Mouse (Mus musculus) testis, adult 2 months (tissue): ENCODE results near the gene U2surp.

Experiments used
- CTCF ChIP-seq: fragments of 200-500 bp; IDR thresholded peaks from 2 replicates; pipeline ENCODE4 v1.5.1; 2012; ENCODE audit warnings: low read depth, mild to moderate bottlenecking, inconsistent platforms, low read length, moderate library complexity; ENCODE audit not compliant: control insufficient read depth, insufficient read depth, insufficient replicate concordance
- POLR2A ChIP-seq: fragments of 200-500 bp; IDR thresholded peaks from 2 replicates; pipeline ENCODE4 v1.6.1; 2012; ENCODE audit warnings: low read depth, mild to moderate bottlenecking, inconsistent platforms, low read length, moderate library complexity; ENCODE audit not compliant: control insufficient read depth

DNA sequence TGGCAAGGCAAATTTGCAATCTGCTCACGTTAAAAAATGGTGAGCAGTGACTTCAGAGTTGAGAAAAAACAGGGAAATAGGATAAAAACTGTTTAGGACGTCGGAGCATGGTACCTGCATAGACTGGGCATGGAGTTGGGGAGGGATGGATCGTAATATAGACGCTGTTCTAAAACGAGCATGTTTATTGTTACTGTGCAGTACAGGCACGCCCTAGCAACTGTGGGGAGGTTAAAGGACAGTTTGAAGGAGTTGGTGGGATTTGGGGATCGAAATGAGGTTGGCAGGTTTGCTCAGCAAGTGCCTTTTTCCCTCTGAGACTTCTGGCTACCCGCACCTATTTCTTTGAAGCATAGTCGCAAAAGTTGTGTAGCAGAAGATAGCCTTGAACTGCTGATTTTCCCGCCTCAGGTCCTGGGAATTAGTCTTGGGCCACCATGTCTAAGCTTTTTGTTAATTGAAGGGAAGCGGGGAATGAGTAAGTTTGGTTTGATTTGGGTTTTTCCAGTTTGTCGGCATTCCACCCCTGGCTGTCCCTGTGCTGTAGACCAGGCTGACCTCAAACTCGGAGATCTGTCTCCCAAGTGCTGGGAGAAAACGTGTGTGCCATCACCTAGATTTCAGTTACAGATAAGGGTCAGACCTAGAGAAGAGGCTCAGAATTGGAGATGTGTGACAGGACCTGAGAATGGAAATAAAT lies 685 bp upstream of the U2surp start:
- TF ChIP-seq CTCF (no peak), POLR2A (no peak)
